Mouse (Mus musculus) G1E (cell line): Measurements from ENCODE around the gene Mtg2.

Experiments used
- CTCF ChIP-seq: IDR thresholded peaks from 2 replicates; pipeline ENCODE4 v1.5.1; 2012; ENCODE audit warnings: low read depth, low read length, inconsistent platforms, mixed read lengths
- GATA1 ChIP-seq: IDR thresholded peaks from 2 replicates; pipeline ENCODE4 v1.6.1; 2012; ENCODE audit warnings: borderline replicate concordance, low read length, inconsistent platforms, mixed read lengths

DNA sequence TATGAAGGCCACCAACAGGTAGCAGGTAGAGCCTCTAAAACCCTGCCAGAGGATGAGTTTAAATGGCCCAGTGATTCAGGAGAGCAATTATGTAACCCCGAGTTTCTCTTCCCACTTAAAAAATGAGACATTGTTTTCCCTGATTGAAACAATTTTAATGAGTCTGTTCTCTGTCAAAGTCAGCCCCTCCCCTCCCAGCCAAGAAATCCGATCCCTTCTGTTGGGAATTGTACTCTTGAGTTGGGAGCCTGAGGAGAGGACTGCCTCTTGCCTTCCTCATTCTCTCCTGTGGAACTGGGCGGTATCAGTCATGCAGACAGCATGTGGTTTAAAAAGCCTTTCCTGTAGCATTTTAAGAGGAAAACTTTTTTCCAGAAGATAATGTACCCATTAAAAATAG, 14.2 kb downstream of the Mtg2 start:
- no peak for TF ChIP-seq CTCF
- no peak for TF ChIP-seq GATA1
